Comparison of ENCODE assay signal across 17 mouse cellular contexts in the genomic region with DNA sequence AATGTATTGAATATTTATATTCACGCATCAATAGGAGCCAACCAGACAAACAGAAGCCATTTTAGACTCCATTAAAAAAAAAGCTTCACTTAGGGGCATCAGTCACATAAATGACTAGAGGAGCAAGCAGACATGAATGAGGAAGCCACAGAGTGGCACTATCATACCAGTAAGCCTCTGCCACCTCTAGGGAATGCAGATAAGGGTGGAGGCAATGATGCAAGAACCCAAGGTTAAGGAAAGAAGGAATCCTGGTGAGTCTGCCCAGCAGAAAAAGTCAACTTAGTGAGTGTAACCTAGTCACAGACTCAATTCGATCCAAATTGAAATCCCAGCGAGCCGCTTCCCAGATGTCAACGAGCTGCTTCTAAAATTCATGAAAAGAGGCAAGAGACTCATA. TPM values are rescaled to one million over a fixed set of nuclear protein-coding genes. Genes with fewer than 3 reads are reported as not detected.
DNase-seq lines count a peak whose midpoint lies in the region; ATAC-seq and TF ChIP-seq lines count a peak whose summit lies in the region.
"Had no signal": no experiment of that assay in that cellular context is flagged by ENCODE, and none has a peak within 500 bp of the region (broad histone marks: within the 10 kb centered on the region; RNA-seq: fewer than 3 reads in every experiment).

No protein-coding gene starts in this region.

- no peak overlapping the region for H3K4me2 ChIP-seq in hindbrain, postnatal 0 days (ENCODE audit: low read depth, low read length)
- no peak overlapping the region for H3K4me2 ChIP-seq in hindbrain, embryonic 13.5 days
- H3K4me2 ChIP-seq in lung, embryonic 14.5 days = no peak overlapping the region
- H3K4me2 ChIP-seq in heart, embryonic 11.5 days = no peak overlapping the region
- H3K4me2 ChIP-seq: limb, embryonic 12.5 days; neural tube, embryonic 15.5 days; stomach, embryonic 15.5 days had no signal

- DNase-seq in hindbrain, postnatal 0 days (ENCODE audit: low spot score) = no peak
- DNase-seq in lung, embryonic 14.5 days = no peak
- no peak for DNase-seq in lung, postnatal 36 days
- DNase-seq in adrenal gland, postnatal 36 days = peak; percentile 22 to 47
- DNase-seq: cerebellum, adult 9-11 months; gastrocnemius, postnatal 14 days; retina, postnatal 1 day; thymus, postnatal 14 days had no signal

- H3K36me3 ChIP-seq in hindbrain, postnatal 0 days (ENCODE audit: insufficient read depth, low read length) = no peaks in the 10 kb centered on the region
- no peaks in the 10 kb centered on the region for H3K36me3 ChIP-seq in hindbrain, embryonic 13.5 days
- no peaks in the 10 kb centered on the region for H3K36me3 ChIP-seq in lung, embryonic 14.5 days (ENCODE audit: insufficient read depth)
- no peaks in the 10 kb centered on the region for H3K36me3 ChIP-seq in heart, embryonic 11.5 days (ENCODE audit: control insufficient read depth, insufficient read depth, low read length)
- H3K36me3 ChIP-seq: heart, embryonic 10.5 days; hindbrain, embryonic 10.5 days; limb, embryonic 12.5 days; midbrain, embryonic 10.5 days; neural tube, embryonic 15.5 days; stomach, embryonic 15.5 days had no signal

- TF ChIP-seq CTCF in hindbrain, postnatal 0 days (IDR thresholded peaks at IDR 0.05; ENCODE audit: low read depth) = 0 out of 2 replicates have a peak, but pooled peaks have one; percentile 35
- 0 out of 2 replicates have a peak, but pooled peaks have one; percentile 7 for TF ChIP-seq CTCF in lung, embryonic 14.5 days (IDR thresholded peaks at IDR 0.05; ENCODE audit: low read depth)

- no peak for ATAC-seq in hindbrain, postnatal 0 days
- no peak for ATAC-seq in hindbrain, embryonic 13.5 days (ENCODE audit: low FRiP score)
- ATAC-seq in lung, embryonic 14.5 days (ENCODE audit: insufficient read depth) = no peak
- ATAC-seq in megakaryocyte-erythroid progenitor cell, adult 5-6 weeks (replicated peaks; ENCODE audit: low FRiP score, low TSS enrichment, poor library complexity, severe bottlenecking) = peak; percentile 56
- ATAC-seq in heart, embryonic 11.5 days (replicated peaks; ENCODE audit: insufficient number of reproducible peaks, low FRiP score, low TSS enrichment) = no peak

- no peak overlapping the region for H3K27ac ChIP-seq in hindbrain, postnatal 0 days
- H3K27ac ChIP-seq in hindbrain, embryonic 13.5 days = no peak overlapping the region
- H3K27ac ChIP-seq in lung, embryonic 14.5 days (ENCODE audit: low read depth) = no peak overlapping the region
- no peak overlapping the region for H3K27ac ChIP-seq in heart, embryonic 11.5 days (ENCODE audit: low read depth, low read length)
- H3K27ac ChIP-seq: heart, embryonic 10.5 days; hindbrain, embryonic 10.5 days; limb, embryonic 12.5 days; midbrain, embryonic 10.5 days; neural tube, embryonic 15.5 days; stomach, embryonic 15.5 days had no signal

- H3K9ac ChIP-seq in hindbrain, postnatal 0 days (replicated peaks; ENCODE audit: low read length) = no peak overlapping the region
- no peak overlapping the region for H3K9ac ChIP-seq in hindbrain, embryonic 13.5 days
- H3K9ac ChIP-seq in lung, embryonic 14.5 days = no peak overlapping the region
- H3K9ac ChIP-seq in heart, embryonic 11.5 days (ENCODE audit: low read depth, low read length) = no peak overlapping the region
- H3K9ac ChIP-seq: limb, embryonic 12.5 days; neural tube, embryonic 15.5 days; stomach, embryonic 15.5 days had no signal

- no peaks in the 10 kb centered on the region for H3K9me3 ChIP-seq in hindbrain, postnatal 0 days (ENCODE audit: low read length)
- no peaks in the 10 kb centered on the region for H3K9me3 ChIP-seq in hindbrain, embryonic 13.5 days
- H3K9me3 ChIP-seq in lung, embryonic 14.5 days (ENCODE audit: low read depth, low read length) = no peaks in the 10 kb centered on the region
- H3K9me3 ChIP-seq in heart, embryonic 11.5 days (replicated peaks; ENCODE audit: control insufficient read depth, low read length) = no peaks in the 10 kb centered on the region
- H3K9me3 ChIP-seq: heart, embryonic 10.5 days; hindbrain, embryonic 10.5 days; limb, embryonic 12.5 days; midbrain, embryonic 10.5 days; neural tube, embryonic 15.5 days; stomach, embryonic 15.5 days had no signal

- H3K4me1 ChIP-seq in hindbrain, postnatal 0 days (ENCODE audit: insufficient read depth, low read length) = no peaks in the 10 kb centered on the region
- H3K4me1 ChIP-seq in hindbrain, embryonic 13.5 days (replicated peaks) = no peaks in the 10 kb centered on the region
- no peaks in the 10 kb centered on the region for H3K4me1 ChIP-seq in lung, embryonic 14.5 days (ENCODE audit: insufficient read depth)
- no peaks in the 10 kb centered on the region for H3K4me1 ChIP-seq in heart, embryonic 11.5 days (ENCODE audit: control insufficient read depth, insufficient read depth, low read length)
- H3K4me1 ChIP-seq: hindbrain, embryonic 10.5 days; limb, embryonic 12.5 days; midbrain, embryonic 10.5 days; neural tube, embryonic 15.5 days; stomach, embryonic 15.5 days had no signal

- H3K27me3 ChIP-seq in hindbrain, postnatal 0 days (ENCODE audit: insufficient read depth, low read length) = no peaks in the 10 kb centered on the region
- H3K27me3 ChIP-seq in hindbrain, embryonic 13.5 days = no peaks in the 10 kb centered on the region
- H3K27me3 ChIP-seq in lung, embryonic 14.5 days (ENCODE audit: insufficient read depth, low read length) = no peaks in the 10 kb centered on the region
- H3K27me3 ChIP-seq in heart, embryonic 11.5 days (ENCODE audit: control insufficient read depth, insufficient read depth, low read length) = no peaks in the 10 kb centered on the region
- H3K27me3 ChIP-seq: limb, embryonic 12.5 days; neural tube, embryonic 15.5 days; stomach, embryonic 15.5 days had no signal

- 89% methylated on average over 5 of the region's 5 CpGs for WGBS in hindbrain, postnatal 0 days
- 90% methylated on average over 5 of the region's 5 CpGs for WGBS in hindbrain, embryonic 13.5 days
- 92% methylated on average over 5 of the region's 5 CpGs for WGBS in lung, embryonic 14.5 days
- WGBS in heart, embryonic 11.5 days (ENCODE audit: insufficient replicate concordance) = 85% methylated on average over 5 of the region's 5 CpGs

- H3K4me3 ChIP-seq in hindbrain, postnatal 0 days (ENCODE audit: low read length) = no peak overlapping the region
- H3K4me3 ChIP-seq in hindbrain, embryonic 13.5 days = no peak overlapping the region
- no peak overlapping the region for H3K4me3 ChIP-seq in lung, embryonic 14.5 days (ENCODE audit: low read depth, low read length)
- H3K4me3 ChIP-seq in heart, embryonic 11.5 days (ENCODE audit: low read depth, low read length) = no peak overlapping the region
- H3K4me3 ChIP-seq: heart, embryonic 10.5 days; hindbrain, embryonic 10.5 days; limb, embryonic 12.5 days; midbrain, embryonic 10.5 days; neural tube, embryonic 15.5 days; stomach, embryonic 15.5 days had no signal

RNA-seq across cellular contexts. Expression of a gene that starts 38.0 kb away (rescaled TPM):
- total RNA-seq in hindbrain, postnatal 0 days (2014; rRNA removed) = 0.04 and 0.16 TPM in 2 replicates
- polyA plus RNA-seq in hindbrain, postnatal 0 days (2015; fragmentation: Nextera tagmentation; extraction: Ambion mirVana) = 0.04 and 0.08 TPM in 2 replicates
- polyA plus RNA-seq in hindbrain, embryonic 13.5 days (2015; fragmentation: Nextera tagmentation; extraction: Ambion mirVana) = 0.03 TPM in 1 of 2 replicates, not detected in the other
- 0.19 and 0.25 TPM in 2 replicates for polyA plus RNA-seq in lung, embryonic 14.5 days (2014; fragmentation: Nextera tagmentation; extraction: Ambion mirVana)
- total RNA-seq in adrenal gland, postnatal 36 days (2021) = under 1 TPM; 0.23 to 0.30 TPM
- total RNA-seq in megakaryocyte-erythroid progenitor cell, adult 5-6 weeks (2014; fragmentation: Nextera tagmentation) = not detected in 2 replicates
- 0.04 TPM in 1 of 2 replicates, not detected in the other for total RNA-seq in megakaryocyte-erythroid progenitor cell, adult 5-6 weeks (2017)
- 0.13 and 0.27 TPM in 2 replicates for polyA plus RNA-seq in heart, embryonic 11.5 days (2014; fragmentation: Nextera tagmentation; extraction: Ambion mirVana)
- polyA plus RNA-seq: midbrain, embryonic 10.5 days had no signal

Comparison
In these comparisons a context has a peak if more than half of its experiments do, and no peak if none do; other contexts are left out.
1. DNase-seq: peak in adrenal gland, postnatal 36 days (2 of 2); none in hindbrain, postnatal 0 days (single experiment), lung, embryonic 14.5 days (single experiment) and lung, postnatal 36 days (single experiment).